18 mouse cellular contexts compared by ENCODE assay signal in the genomic region with DNA sequence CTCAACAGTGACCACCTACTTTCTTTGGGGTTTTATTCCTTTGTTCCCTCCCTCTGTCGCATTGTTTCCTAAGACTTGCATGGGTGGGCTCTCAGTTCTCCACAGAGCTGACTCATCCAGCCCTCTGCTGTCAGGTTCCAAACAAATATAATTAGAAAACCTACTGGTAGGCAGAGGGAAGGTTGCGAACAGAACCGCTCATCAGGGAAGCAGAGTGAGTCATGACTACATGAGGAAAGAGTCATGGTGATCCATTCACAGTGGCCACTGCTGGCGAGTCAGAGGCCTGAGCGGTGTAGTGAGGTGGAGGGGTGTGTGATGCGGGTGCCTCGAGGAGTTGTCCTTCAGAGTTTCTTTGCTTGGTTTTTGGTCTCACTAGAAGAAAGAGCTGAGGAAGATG.
DNase-seq lines count a peak whose midpoint lies in the region; ATAC-seq and TF ChIP-seq lines count a peak whose summit lies in the region.
"Had no signal": no experiment of that assay in that cellular context is flagged by ENCODE, and none has a peak within 500 bp of the region (broad histone marks: within the 10 kb centered on the region; RNA-seq: fewer than 3 reads in every experiment).

No protein-coding gene starts in this region.

- no peaks in the 10 kb centered on the region for H3K27me3 ChIP-seq in embryonic facial prominence, embryonic 15.5 days
- H3K27me3 ChIP-seq in embryonic facial prominence, embryonic 10.5 days (replicated peaks; ENCODE audit: low read depth, poor library complexity, severe bottlenecking), result no peaks in the 10 kb centered on the region
- H3K27me3 ChIP-seq in midbrain, postnatal 0 days (ENCODE audit: insufficient read depth, low read length), result no peaks in the 10 kb centered on the region
- H3K27me3 ChIP-seq: embryonic facial prominence, embryonic 13.5 days; heart, embryonic 13.5 days; limb, embryonic 12.5 days had no signal

- H3K4me3 ChIP-seq in embryonic facial prominence, embryonic 15.5 days (replicated peaks), result no peak overlapping the region
- H3K4me3 ChIP-seq in embryonic facial prominence, embryonic 10.5 days, result no peak overlapping the region
- H3K4me3 ChIP-seq in olfactory bulb, adult 2 months (ENCODE audit: insufficient read depth, low read depth, low read length), result no peak overlapping the region
- H3K4me3 ChIP-seq in midbrain, postnatal 0 days (ENCODE audit: low read depth, low read length), result no peak overlapping the region
- H3K4me3 ChIP-seq: embryonic facial prominence, embryonic 13.5 days; heart, embryonic 13.5 days; hindbrain, embryonic 10.5 days; limb, embryonic 12.5 days had no signal

- ATAC-seq in embryonic facial prominence, embryonic 15.5 days (ENCODE audit: insufficient number of reproducible peaks, low FRiP score, low TSS enrichment, low read depth), result peak; percentile 39; the same call in 1 of the 2 replicates
- no peak for ATAC-seq in midbrain, postnatal 0 days (ENCODE audit: low FRiP score)
- ATAC-seq: CD4-positive, CD25-positive, alpha-beta regulatory T cell, adult 4 months; forebrain, postnatal 0 days had no signal

- no peak overlapping the region for H3K27ac ChIP-seq in embryonic facial prominence, embryonic 15.5 days (replicated peaks)
- no peak overlapping the region for H3K27ac ChIP-seq in embryonic facial prominence, embryonic 10.5 days (replicated peaks)
- H3K27ac ChIP-seq in olfactory bulb, adult 2 months (ENCODE audit: insufficient read depth, low read depth, low read length), result peak overlapping the region; percentile 32; the same call in 1 of the 2 replicates
- H3K27ac ChIP-seq in midbrain, postnatal 0 days (ENCODE audit: low read depth, low read length), result no peak overlapping the region
- H3K27ac ChIP-seq: embryonic facial prominence, embryonic 13.5 days; heart, embryonic 13.5 days; hindbrain, embryonic 10.5 days; kidney, postnatal 0 days; limb, embryonic 12.5 days; macrophage had no signal

- H3K4me2 ChIP-seq in embryonic facial prominence, embryonic 15.5 days (replicated peaks), result no peak overlapping the region
- H3K4me2 ChIP-seq in midbrain, postnatal 0 days (ENCODE audit: low read depth, low read length, poor library complexity, severe bottlenecking), result no peak overlapping the region
- H3K4me2 ChIP-seq: embryonic facial prominence, embryonic 13.5 days; heart, embryonic 13.5 days; limb, embryonic 12.5 days had no signal

- WGBS in embryonic facial prominence, embryonic 15.5 days, result 91% methylated on average over 7 of the region's 7 CpGs
- WGBS in embryonic facial prominence, embryonic 10.5 days, result 95% methylated on average over 7 of the region's 7 CpGs
- 49% methylated on average over 7 of the region's 7 CpGs for WGBS in olfactory bulb, adult 2 months
- WGBS in midbrain, postnatal 0 days, result 94% methylated on average over 7 of the region's 7 CpGs

- no peaks in the 10 kb centered on the region for H3K4me1 ChIP-seq in embryonic facial prominence, embryonic 15.5 days
- no peaks in the 10 kb centered on the region for H3K4me1 ChIP-seq in embryonic facial prominence, embryonic 10.5 days
- peaks cover 10% of the 10 kb centered on the region for H3K4me1 ChIP-seq in olfactory bulb, adult 2 months (ENCODE audit: control insufficient read depth, insufficient read depth, low read length)
- H3K4me1 ChIP-seq in midbrain, postnatal 0 days (ENCODE audit: insufficient read depth, low read length), result no peaks in the 10 kb centered on the region
- H3K4me1 ChIP-seq: embryonic facial prominence, embryonic 13.5 days; heart, embryonic 13.5 days; hindbrain, embryonic 10.5 days; limb, embryonic 12.5 days had no signal

- TF ChIP-seq POLR2A in olfactory bulb, adult 2 months (IDR thresholded peaks at IDR 0.05; ENCODE audit: insufficient read depth, low read depth, low read length), result no peak

- H3K9me3 ChIP-seq in embryonic facial prominence, embryonic 15.5 days (replicated peaks), result no peaks in the 10 kb centered on the region
- H3K9me3 ChIP-seq in embryonic facial prominence, embryonic 10.5 days, result no peaks in the 10 kb centered on the region
- H3K9me3 ChIP-seq in midbrain, postnatal 0 days (ENCODE audit: low read length), result no peaks in the 10 kb centered on the region
- H3K9me3 ChIP-seq: embryonic facial prominence, embryonic 13.5 days; limb, embryonic 12.5 days had no signal

- peaks cover 45% of the 10 kb centered on the region for H3K36me3 ChIP-seq in embryonic facial prominence, embryonic 15.5 days
- H3K36me3 ChIP-seq in embryonic facial prominence, embryonic 10.5 days (replicated peaks), result peaks cover 91% of the 10 kb centered on the region
- H3K36me3 ChIP-seq in midbrain, postnatal 0 days (ENCODE audit: insufficient read depth, low read length), result 0 out of 2 replicates have a peak, but pooled peaks cover 5% of the 10 kb centered on the region

- H3K9ac ChIP-seq in embryonic facial prominence, embryonic 15.5 days, result no peak overlapping the region
- H3K9ac ChIP-seq in midbrain, postnatal 0 days (replicated peaks; ENCODE audit: low read length, poor library complexity, severe bottlenecking), result no peak overlapping the region
- H3K9ac ChIP-seq: embryonic facial prominence, embryonic 13.5 days; forebrain, postnatal 0 days; heart, embryonic 13.5 days; limb, embryonic 12.5 days had no signal

- TF ChIP-seq CTCF in olfactory bulb, adult 2 months (IDR thresholded peaks at IDR 0.05; ENCODE audit: insufficient read depth, low read depth, low read length), result no peak
- no peak for TF ChIP-seq CTCF in midbrain, postnatal 0 days (IDR thresholded peaks at IDR 0.05)

- DNase-seq in embryonic facial prominence, embryonic 10.5 days (ENCODE audit: low spot score), result no peak
- peak; percentile 68 for DNase-seq in right cerebral cortex, adult 18-20 months
- no peak for DNase-seq in right cerebral cortex, postnatal 4 days
- peak; percentile 18 for DNase-seq in fibroblast of lung, adult 2 months (ENCODE audit: low read depth)
- no peak for DNase-seq in midbrain, postnatal 0 days (ENCODE audit: low spot score)
- no peak for DNase-seq in kidney, adult 9 months
- DNase-seq: cerebellum, adult 11-12 months; forebrain, postnatal 0 days; gastrocnemius, postnatal 36 days had no signal

Comparison
In these comparisons a context has a peak if more than half of its experiments do, and no peak if none do; other contexts are left out.
1. DNase-seq: peak in right cerebral cortex, adult 18-20 months (single experiment) and fibroblast of lung, adult 2 months (single experiment); none in embryonic facial prominence, embryonic 10.5 days (single experiment), right cerebral cortex, postnatal 4 days (single experiment), midbrain, postnatal 0 days (single experiment) and kidney, adult 9 months (single experiment).